Mouse (Mus musculus) neural tube, embryonic 10.5 days (tissue): ENCODE results near the gene Spata21.

Experiments
- DNase-seq: peaks from one replicate; pipeline ENCODE4 v3.0.0-alpha.2; 2017; ENCODE audit warnings: low spot score; ENCODE audit errors: extremely low spot score

Spata21 gene

GRCm38 (mm10) chr4:141074109-141074508 is 14.0 kb upstream of the Spata21 start:
- DNase-seq: no peak

DNA sequence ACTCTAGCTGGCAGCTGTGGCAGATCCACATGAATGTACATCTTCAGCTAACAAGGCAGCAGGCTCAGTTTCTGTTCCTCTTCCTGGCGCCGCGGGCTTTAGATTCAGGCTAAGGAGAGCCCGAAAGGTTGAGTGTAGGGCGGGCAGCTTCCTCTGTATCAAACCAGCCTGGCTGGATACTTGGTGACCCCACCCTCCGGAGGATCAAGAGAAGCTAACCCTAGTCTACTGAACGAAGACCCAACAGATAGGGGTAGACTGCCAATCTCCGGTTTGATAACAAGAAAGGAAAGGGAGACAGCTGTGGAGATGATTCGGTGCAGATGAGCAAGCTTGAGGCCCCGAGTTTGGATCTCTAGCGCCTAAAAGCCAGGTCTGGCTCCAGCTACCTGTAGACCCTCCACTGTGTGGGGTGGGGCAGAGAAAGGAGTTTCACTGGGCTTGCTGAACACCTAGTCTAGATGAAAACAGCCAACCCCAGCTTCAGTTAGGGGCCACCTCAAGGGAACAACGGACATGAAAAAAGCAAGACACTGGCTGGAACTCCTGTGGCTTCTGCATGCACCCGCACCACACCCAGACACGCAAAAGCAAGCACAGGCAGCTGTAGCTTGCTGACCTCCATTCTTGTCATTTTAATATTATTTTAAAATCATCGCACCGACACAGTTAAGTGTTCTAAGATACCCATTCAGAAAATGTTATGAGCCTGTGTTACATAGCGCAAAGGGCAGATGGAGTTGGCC is 11.2 kb upstream of the Spata21 start:
- DNase-seq: no peak

DNA sequence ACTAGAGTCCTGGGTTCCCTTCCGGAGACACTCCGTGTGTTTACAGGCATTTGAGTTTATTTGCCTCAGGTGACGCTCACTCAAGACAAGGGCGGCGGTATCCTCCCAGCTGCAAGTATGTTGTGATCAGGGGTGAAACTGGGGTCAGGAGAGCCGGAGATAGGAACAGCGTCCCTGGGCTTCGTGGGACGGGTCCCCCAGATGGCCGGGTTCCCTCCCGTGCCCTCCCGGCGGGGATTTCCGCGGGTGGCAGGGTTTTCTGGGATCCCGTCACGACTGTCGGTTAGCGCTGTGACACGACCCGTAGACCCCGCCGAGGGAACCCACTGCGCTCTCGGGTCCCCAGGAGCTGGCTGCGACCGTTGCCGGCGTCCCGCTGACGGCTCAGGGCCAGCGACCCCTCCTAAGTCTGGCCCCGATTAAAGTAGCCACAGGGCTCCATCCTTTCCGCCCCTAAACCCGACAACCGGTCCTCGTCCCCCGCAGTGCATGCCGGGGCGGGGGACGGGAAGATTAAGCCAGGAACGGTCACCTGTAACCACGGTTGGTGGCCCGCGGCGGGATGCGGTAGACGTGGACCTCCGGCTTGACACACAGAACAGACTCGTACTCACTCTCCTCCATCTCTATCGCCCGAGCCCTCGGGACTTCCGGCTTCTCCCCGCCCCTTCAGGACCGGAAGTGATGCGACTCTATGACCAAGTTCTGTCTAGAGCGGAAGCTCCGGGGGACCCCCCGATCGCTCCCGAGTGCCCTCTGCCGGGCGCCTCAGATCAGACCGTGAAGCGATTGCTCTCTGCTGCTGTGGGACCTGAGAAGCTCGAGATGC is 10.2 kb upstream of the Spata21 start, which contains the start of gene Necap2:
Gene Necap2 (minus strand): TSS at position 677 of the 829 bp plus-strand sequence.
- peak; percentile 96 for DNase-seq

- DNase-seq: no peak
These were observed 9.5 kb upstream of the Spata21 start for GRCm38 (mm10) chr4:141078510-141079137.

DNA sequence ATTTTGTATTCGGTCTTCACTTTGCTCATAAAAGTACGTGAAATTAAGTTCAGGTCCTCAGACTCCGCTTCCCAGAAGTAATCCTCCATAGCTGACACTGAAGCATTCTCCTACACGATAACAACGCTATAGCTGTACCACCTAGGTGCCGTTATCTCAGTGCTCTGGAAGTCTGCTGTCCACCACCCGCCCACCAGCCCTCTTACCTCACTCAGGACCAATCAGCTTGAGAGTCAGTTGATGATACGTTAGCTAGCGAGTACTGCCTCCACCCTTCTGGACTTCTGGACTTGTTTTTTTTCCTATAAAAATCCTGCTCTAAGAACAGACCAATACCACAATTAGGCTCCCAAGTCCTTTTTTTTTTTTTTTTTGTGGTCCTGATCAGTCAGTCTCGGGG is 1.3 kb upstream of the Spata21 start:
- no peak for DNase-seq

DNA sequence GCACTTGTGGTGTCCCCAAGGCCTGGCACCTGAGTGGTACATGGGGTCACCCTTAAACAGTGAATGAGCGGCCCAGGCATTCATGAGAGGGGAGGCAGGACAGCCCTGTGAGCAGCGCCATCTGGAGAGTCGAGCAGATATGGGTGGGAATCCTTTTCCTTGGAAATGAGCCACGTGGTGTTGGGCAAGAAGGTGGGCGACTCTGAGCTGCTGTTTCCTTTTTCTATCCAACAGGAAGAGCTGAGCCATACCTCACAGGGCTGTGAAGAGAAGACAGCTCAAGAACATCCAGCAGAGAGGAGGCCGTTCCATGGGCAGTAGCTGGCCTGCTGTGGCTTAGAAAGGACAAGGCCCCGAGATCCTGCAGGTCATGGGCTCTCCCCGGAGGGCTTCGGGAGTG is 581 bp downstream of the Spata21 start:
- DNase-seq: no peak

DNA sequence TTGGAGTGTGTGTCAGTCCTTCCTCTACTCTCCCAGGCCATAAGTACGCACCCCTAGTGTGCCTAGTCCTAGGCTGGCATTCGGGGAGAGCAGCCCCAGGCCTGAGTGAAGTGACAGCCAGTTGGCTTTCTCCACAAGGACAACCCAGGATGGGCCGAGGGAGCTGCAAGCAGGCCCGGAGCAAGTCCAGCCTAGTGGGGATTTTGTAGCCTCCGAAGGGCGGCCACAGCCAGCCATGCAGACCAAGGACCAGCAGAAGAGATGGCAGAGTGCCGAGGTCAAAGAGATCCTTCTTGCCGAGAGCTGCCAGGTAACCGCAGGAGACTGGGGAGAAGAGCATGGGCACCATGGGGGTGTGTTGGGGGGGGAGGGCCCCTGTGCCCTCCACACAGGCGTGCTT is 6.9 kb downstream of the Spata21 start:
- DNase-seq: no peak

- no peak for DNase-seq
These were observed 8.6 kb downstream of the Spata21 start for GRCm38 (mm10) chr4:141096710-141097109.

GRCm38 (mm10) chr4:141098935-141099334 is 10.8 kb downstream of the Spata21 start:
- DNase-seq: no peak

DNA sequence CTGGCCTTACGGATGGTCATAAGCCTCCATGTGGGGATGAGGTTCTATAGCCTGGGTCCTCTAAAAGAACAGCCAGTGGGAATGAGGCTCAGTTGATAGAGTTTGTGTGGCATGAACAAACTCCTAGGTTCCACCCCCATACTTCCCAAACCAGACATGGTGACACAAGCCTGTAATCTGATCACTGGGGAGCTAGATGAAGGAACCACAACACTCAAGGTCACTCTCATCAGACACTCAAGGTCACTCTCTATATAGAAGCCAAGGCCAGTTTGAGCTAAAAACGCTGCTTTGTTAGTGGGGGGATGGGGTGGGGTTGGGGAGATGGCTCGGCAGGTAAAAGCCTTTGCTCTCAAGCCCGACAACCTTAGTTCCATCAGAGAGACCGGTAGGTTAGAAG is 11.8 kb downstream of the Spata21 start:
- DNase-seq: no peak

DNA sequence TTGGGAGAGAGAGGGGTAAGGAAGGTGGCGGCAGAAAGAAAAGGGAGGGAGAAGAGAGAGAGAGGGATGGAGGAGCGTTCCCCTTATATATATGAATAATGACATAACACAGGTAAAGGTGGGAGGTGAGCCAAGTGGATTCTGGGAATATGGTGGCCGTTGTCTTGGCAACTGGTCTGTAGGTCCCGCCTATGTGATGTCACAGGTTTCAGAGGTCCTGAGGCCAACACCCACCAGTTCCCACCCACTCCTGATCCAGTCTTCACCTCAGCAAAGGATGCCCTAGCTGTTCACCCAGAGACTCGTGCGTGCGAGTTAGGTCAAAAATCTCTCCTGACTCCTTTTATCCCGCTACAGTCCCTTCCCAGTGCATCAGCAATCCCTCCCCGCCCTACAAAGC is 13.2 kb downstream of the Spata21 start:
- no peak for DNase-seq

GRCm38 (mm10) chr4:141101855-141102254 is 13.7 kb downstream of the Spata21 start:
- DNase-seq: peak; percentile 43

- no peak for DNase-seq
These were observed 18.5 kb downstream of the Spata21 start for GRCm38 (mm10) chr4:141106526-141107183.

DNA sequence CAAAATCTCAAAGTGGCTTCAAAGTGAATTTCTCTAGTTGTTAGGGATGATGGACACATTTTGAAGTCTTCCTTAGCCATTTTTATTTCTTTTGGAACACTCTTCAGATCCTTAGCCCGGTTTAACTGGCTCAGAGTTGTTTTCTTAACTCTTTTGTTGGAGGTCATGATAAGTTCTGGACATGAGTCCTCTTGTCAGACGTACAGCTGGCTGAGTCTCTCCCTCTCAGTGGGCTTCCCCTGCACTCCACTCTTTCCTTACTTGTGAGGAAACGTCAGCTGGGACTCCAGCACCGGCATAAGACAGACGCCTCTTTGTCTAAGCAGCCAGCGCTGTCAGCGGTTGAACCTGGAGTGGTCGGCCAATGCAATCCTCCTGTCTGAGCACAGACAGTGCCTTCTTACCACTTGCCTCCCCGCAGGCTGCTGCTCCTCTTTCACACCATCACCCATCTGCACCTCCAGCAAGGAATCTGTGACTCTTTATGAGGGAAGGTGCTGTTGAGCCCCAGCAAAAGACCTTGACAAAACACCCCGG is 20.1 kb downstream of the Spata21 start:
- DNase-seq: no peak

- no peak for DNase-seq
These were observed 25.7 kb downstream of the Spata21 start for GRCm38 (mm10) chr4:141113831-141114230.

DNA sequence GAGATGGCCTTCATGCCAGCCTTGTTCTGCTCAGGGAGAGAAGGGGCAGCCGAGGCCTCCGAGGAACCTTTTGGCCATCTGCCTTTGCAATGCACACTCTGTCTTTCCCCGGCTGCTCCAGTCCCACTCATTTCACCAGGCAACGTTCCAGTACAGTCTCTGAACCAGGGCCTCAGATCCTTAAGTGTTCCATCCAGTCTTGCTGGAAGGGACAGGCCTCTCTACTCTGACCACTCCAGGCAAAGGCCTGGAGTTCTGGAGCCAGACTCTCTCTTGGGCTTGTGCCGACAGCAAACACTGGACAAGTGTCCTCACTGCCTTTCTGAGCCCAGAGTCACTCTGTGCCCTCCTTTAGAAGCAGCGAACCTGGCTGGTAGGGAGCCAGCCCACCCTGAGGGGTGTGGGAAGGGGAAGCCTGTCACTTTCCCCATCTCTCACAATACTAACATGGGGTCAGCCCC is 26.4 kb downstream of the Spata21 start:
- DNase-seq: no peak

GRCm38 (mm10) chr4:141115398-141115797 is 27.3 kb downstream of the Spata21 start:
- DNase-seq: no peak

GRCm38 (mm10) chr4:141118691-141119090 is 30.6 kb downstream of the Spata21 start:
- DNase-seq: no peak

- DNase-seq: peak; percentile 64
These were observed 32.6 kb downstream of the Spata21 start for GRCm38 (mm10) chr4:141120700-141121099.

- DNase-seq: no peak
These were observed 34.5 kb downstream of the Spata21 start for GRCm38 (mm10) chr4:141122663-141123062.

- DNase-seq: no peak
These were observed 34.9 kb downstream of the Spata21 start for GRCm38 (mm10) chr4:141123065-141123464.
